Mouse (Mus musculus) CH12.LX (cell line): Measurements from ENCODE around the gene Ift74. TPM values are rescaled to one million over a fixed set of nuclear protein-coding genes. Genes with fewer than 3 reads are reported as not detected.

Experiments
- DNase-seq: peaks from one replicate; pipeline ENCODE4 v3.0.0-alpha.2; 2013; ENCODE audit errors: extremely low read depth
- H3K27ac ChIP-seq: 2 replicates; pipeline ENCODE4 v1.5.1; 2012; ENCODE audit warnings: low read depth, mild to moderate bottlenecking, control low read depth, moderate library complexity; ENCODE audit not compliant: insufficient read depth
- H3K27me3 ChIP-seq: replicated peaks from 2 replicates; pipeline ENCODE3; 2012; ENCODE audit warnings: inconsistent platforms
- H3K36me3 ChIP-seq, 2 experiments: replicated peaks in 1 of 2; 2 replicates each; pipeline versions ENCODE3 to v1.6.1; 2012; ENCODE audit warnings: inconsistent platforms in 1 of 2, low read length in 1 of 2, mild to moderate bottlenecking in 1 of 2, mixed read lengths in 1 of 2, moderate library complexity in 1 of 2; ENCODE audit not compliant: control insufficient read depth in 1 of 2, insufficient read depth in 1 of 2
- H3K4me1 ChIP-seq, 2 experiments: 2 replicates each; pipeline ENCODE4 v1.6.1; 2012; ENCODE audit warnings: inconsistent platforms in 1 of 2, moderate library complexity in 1 of 2; ENCODE audit not compliant: insufficient read depth in 2 of 2, control insufficient read depth in 1 of 2
- H3K4me2 ChIP-seq: 2 replicates; pipeline ENCODE4 v1.6.1; 2012; ENCODE audit warnings: low read depth, mild to moderate bottlenecking, control low read depth; ENCODE audit not compliant: poor library complexity, insufficient read depth, severe bottlenecking
- H3K4me3 ChIP-seq, 3 experiments: fragments of 150-350 bp in 1 of 3; sonication (generic) in 1 of 3; replicated peaks in 1 of 3; 2 replicates each; pipeline versions ENCODE3 to v1.5.1; 2011 to 2012; ENCODE audit warnings: low read depth in 2 of 3, low read length in 2 of 3, mild to moderate bottlenecking in 2 of 3, moderate library complexity in 2 of 3, control low read depth in 1 of 3, improper control_type of control experiment in 1 of 3, inconsistent platforms in 1 of 3, mixed read lengths in 1 of 3; ENCODE audit not compliant: poor library complexity in 1 of 3
- H3K79me2 ChIP-seq: replicated peaks from 2 replicates; pipeline ENCODE4 v1.6.1; 2012; ENCODE audit warnings: mild to moderate bottlenecking, moderate library complexity; ENCODE audit not compliant: control insufficient read depth, poor library complexity, insufficient read depth, severe bottlenecking; ENCODE audit errors: extremely low read depth
- H3K9ac ChIP-seq: 2 replicates; pipeline ENCODE4 v1.6.1; 2012; ENCODE audit warnings: low read depth, mild to moderate bottlenecking, control low read depth, moderate library complexity; ENCODE audit not compliant: insufficient read depth
- H3K9me3 ChIP-seq: replicated peaks from 2 replicates; pipeline ENCODE3; 2012; ENCODE audit warnings: low read length, inconsistent platforms, mixed read lengths
- BHLHE40 ChIP-seq: IDR thresholded peaks from 2 replicates; pipeline ENCODE4 v1.6.1; 2011; ENCODE audit warnings: mild to moderate bottlenecking, low read depth, low read length, improper control_type of control experiment
- CHD1 ChIP-seq: IDR thresholded peaks from 2 replicates; pipeline ENCODE4 v1.6.1; 2012; ENCODE audit warnings: low read depth, low read length, improper control_type of control experiment, inconsistent platforms
- CHD2 ChIP-seq: IDR thresholded peaks from 2 replicates; pipeline ENCODE4 v1.6.1; 2011; ENCODE audit warnings: low read length, improper control_type of control experiment
- CTCF ChIP-seq, 2 experiments: IDR thresholded peaks in 1 of 2; conservative IDR thresholded peaks in 1 of 2; 2 replicates each; pipeline ENCODE4 v1.5.1; 2011 to 2012; ENCODE audit warnings: low read depth in 2 of 2, low read length in 2 of 2, improper control_type of control experiment in 1 of 2, inconsistent platforms in 1 of 2, mild to moderate bottlenecking in 1 of 2, moderate library complexity in 1 of 2
- E2F4 ChIP-seq: IDR thresholded peaks from 2 replicates; pipeline ENCODE4 v1.6.1; 2011; ENCODE audit warnings: low read depth, low read length, improper control_type of control experiment; ENCODE audit not compliant: insufficient replicate concordance
- ELF1 ChIP-seq: IDR thresholded peaks from 2 replicates; pipeline ENCODE4 v1.6.1; 2014; ENCODE audit warnings: low read depth, mild to moderate bottlenecking, inconsistent platforms, low read length, improper control_type of control experiment
- EP300 ChIP-seq: IDR thresholded peaks from 2 replicates; pipeline ENCODE4 v1.6.1; 2011; ENCODE audit warnings: low read length, improper control_type of control experiment
- ETS1 ChIP-seq: conservative IDR thresholded peaks from 2 replicates; pipeline ENCODE4 v1.6.1; 2012; ENCODE audit warnings: low read depth, mild to moderate bottlenecking, inconsistent platforms, low read length, improper control_type of control experiment, moderate library complexity
- GABPA ChIP-seq: IDR thresholded peaks from 2 replicates; pipeline ENCODE4 v1.6.1; 2012; ENCODE audit warnings: low read depth, low read length, improper control_type of control experiment, inconsistent platforms; ENCODE audit not compliant: insufficient replicate concordance
- HCFC1 ChIP-seq: IDR thresholded peaks from 2 replicates; pipeline ENCODE4 v1.6.1; 2012; ENCODE audit warnings: low read depth, mild to moderate bottlenecking, inconsistent platforms, low read length, improper control_type of control experiment
- IRF4 ChIP-seq: IDR thresholded peaks from 2 replicates; pipeline ENCODE4 v1.6.1; 2014; ENCODE audit warnings: low read depth, mild to moderate bottlenecking, inconsistent platforms, low read length, improper control_type of control experiment
- JUN ChIP-seq: IDR thresholded peaks from 2 replicates; pipeline ENCODE4 v1.6.1; 2011; ENCODE audit warnings: low read depth, mild to moderate bottlenecking, low read length, improper control_type of control experiment, moderate library complexity; ENCODE audit not compliant: insufficient read depth
- KAT2A ChIP-seq: IDR thresholded peaks from 2 replicates; pipeline ENCODE4 v1.6.1; 2012; ENCODE audit warnings: low read length, improper control_type of control experiment, inconsistent platforms; ENCODE audit not compliant: insufficient replicate concordance
- MAFK ChIP-seq: IDR thresholded peaks from 2 replicates; pipeline ENCODE4 v1.6.1; 2011; ENCODE audit warnings: low read length, improper control_type of control experiment; ENCODE audit not compliant: insufficient replicate concordance
- MAX ChIP-seq: IDR thresholded peaks from 2 replicates; pipeline ENCODE4 v1.6.1; 2011; ENCODE audit warnings: low read length, improper control_type of control experiment
- MAZ ChIP-seq: IDR thresholded peaks from 2 replicates; pipeline ENCODE4 v1.6.1; 2012; ENCODE audit warnings: low read depth, mild to moderate bottlenecking, inconsistent platforms, low read length, improper control_type of control experiment, moderate library complexity
- MEF2A ChIP-seq: IDR thresholded peaks from 2 replicates; pipeline ENCODE4 v1.6.1; 2014; ENCODE audit warnings: low read depth, mild to moderate bottlenecking, inconsistent platforms, low read length, improper control_type of control experiment, borderline replicate concordance
- MXI1 ChIP-seq: IDR thresholded peaks from 2 replicates; pipeline ENCODE4 v1.6.1; 2011; ENCODE audit warnings: mild to moderate bottlenecking, low read depth, low read length, improper control_type of control experiment
- MYC ChIP-seq: IDR thresholded peaks from 2 replicates; pipeline ENCODE4 v1.6.1; 2011; ENCODE audit warnings: low read depth, mild to moderate bottlenecking, improper control_type of control experiment, low read length
- NELFE ChIP-seq: IDR thresholded peaks from 2 replicates; pipeline ENCODE4 v1.6.1; 2011; ENCODE audit warnings: low read depth, low read length, improper control_type of control experiment
- NRF1 ChIP-seq: IDR thresholded peaks from 2 replicates; pipeline ENCODE4 v1.6.1; 2014; ENCODE audit warnings: low read depth, mild to moderate bottlenecking, inconsistent platforms, low read length, improper control_type of control experiment, moderate library complexity
- PAX5 ChIP-seq: IDR thresholded peaks from 2 replicates; pipeline ENCODE4 v1.6.1; 2012; ENCODE audit warnings: low read length, inconsistent platforms, mixed read lengths
- POLR2A ChIP-seq: IDR thresholded peaks from 2 replicates; pipeline ENCODE4 v1.6.1; 2011; ENCODE audit warnings: low read depth, mild to moderate bottlenecking, improper control_type of control experiment, low read length
- POLR2AphosphoS2 ChIP-seq: IDR thresholded peaks from 2 replicates; pipeline ENCODE4 v1.6.1; 2011; ENCODE audit warnings: low read depth, low read length, improper control_type of control experiment
- RAD21 ChIP-seq: IDR thresholded peaks from 2 replicates; pipeline ENCODE4 v1.6.1; 2011; ENCODE audit warnings: low read depth, mild to moderate bottlenecking, low read length, improper control_type of control experiment, moderate library complexity
- SIN3A ChIP-seq: IDR thresholded peaks from 2 replicates; pipeline ENCODE4 v1.6.1; 2012; ENCODE audit warnings: low read length, improper control_type of control experiment, inconsistent platforms
- SMC3 ChIP-seq: IDR thresholded peaks from 2 replicates; pipeline ENCODE4 v1.6.1; 2011; ENCODE audit warnings: low read depth, low read length, improper control_type of control experiment
- TBP ChIP-seq: conservative IDR thresholded peaks from 2 replicates; pipeline ENCODE4 v1.6.1; 2011; ENCODE audit warnings: low read depth, low read length, improper control_type of control experiment
- TCF12 ChIP-seq: IDR thresholded peaks from 2 replicates; pipeline ENCODE4 v1.6.1; 2014; ENCODE audit warnings: low read depth, mild to moderate bottlenecking, inconsistent platforms, low read length, improper control_type of control experiment
- USF1 ChIP-seq: IDR thresholded peaks from 2 replicates; pipeline ENCODE4 v1.6.1; 2014; ENCODE audit warnings: low read depth, mild to moderate bottlenecking, inconsistent platforms, low read length, improper control_type of control experiment
- USF2 ChIP-seq: conservative IDR thresholded peaks from 2 replicates; pipeline ENCODE4 v1.6.1; 2011; ENCODE audit warnings: low read depth, low read length, improper control_type of control experiment
- ZC3H11A ChIP-seq: IDR thresholded peaks from 2 replicates; pipeline ENCODE4 v1.6.1; 2012; ENCODE audit warnings: low read depth, mild to moderate bottlenecking, inconsistent platforms, low read length, improper control_type of control experiment
- ZKSCAN1 ChIP-seq: IDR thresholded peaks from 2 replicates; pipeline ENCODE4 v1.6.1; 2012; ENCODE audit warnings: low read depth, inconsistent platforms, low read length, improper control_type of control experiment, borderline replicate concordance
- ZMIZ1 ChIP-seq: IDR thresholded peaks from 2 replicates; pipeline ENCODE4 v1.6.1; 2012; ENCODE audit warnings: low read depth, mild to moderate bottlenecking, inconsistent platforms, low read length, improper control_type of control experiment
- ZNF384 ChIP-seq: IDR thresholded peaks from 2 replicates; pipeline ENCODE4 v1.6.1; 2012; ENCODE audit warnings: low read depth, low read length, improper control_type of control experiment, inconsistent platforms
- dilution Hi-C: fragments of 300-500 bp; cut with MboI; formaldehyde crosslinking; loops from 2 replicates; pipeline ENCODE4 v1.14.3; 2020; ENCODE audit warnings: low sequenced_read_pairs; ENCODE audit not compliant: extremely low pct_unique_long_range_greater_than_20kb, extremely low pct_ligation_motif_present
- in situ Hi-C: fragments of 300-500 bp; cut with MboI; formaldehyde crosslinking; loops from 3 replicates; pipeline ENCODE4 v1.14.3; 2019; ENCODE audit warnings: low sequenced_read_pairs, low pct_ligation_motif_present, low pct_unique_long_range_greater_than_20kb, mixed read lengths
- polyA plus RNA-seq: library from polyadenylated mRNA; unstranded; fragments of >175 nt; gene quantifications from 2 replicates; pipeline ENCODE4 v1.2.1, GENCODE M21; 2012; ENCODE audit warnings: low read depth; ENCODE audit not compliant: insufficient read length
- total RNA-seq, 2 experiments: library from RNA; depleted of rRNA; stranded (reverse); fragments of 300-350 nt in 1 of 2; fragments of >200 nt in 1 of 2; gene quantifications; 2 replicates each; pipeline ENCODE4 v1.2.3; 2012 to 2014

The Ift74 gene
- 5.9 and 7.8 TPM in 2 replicates for total RNA-seq (2012; rRNA removed)
- 15.0 and 16.7 TPM in 2 replicates for total RNA-seq (2014; rRNA removed)
- polyA plus RNA-seq: 12.1 and 12.5 TPM in 2 replicates

DNA sequence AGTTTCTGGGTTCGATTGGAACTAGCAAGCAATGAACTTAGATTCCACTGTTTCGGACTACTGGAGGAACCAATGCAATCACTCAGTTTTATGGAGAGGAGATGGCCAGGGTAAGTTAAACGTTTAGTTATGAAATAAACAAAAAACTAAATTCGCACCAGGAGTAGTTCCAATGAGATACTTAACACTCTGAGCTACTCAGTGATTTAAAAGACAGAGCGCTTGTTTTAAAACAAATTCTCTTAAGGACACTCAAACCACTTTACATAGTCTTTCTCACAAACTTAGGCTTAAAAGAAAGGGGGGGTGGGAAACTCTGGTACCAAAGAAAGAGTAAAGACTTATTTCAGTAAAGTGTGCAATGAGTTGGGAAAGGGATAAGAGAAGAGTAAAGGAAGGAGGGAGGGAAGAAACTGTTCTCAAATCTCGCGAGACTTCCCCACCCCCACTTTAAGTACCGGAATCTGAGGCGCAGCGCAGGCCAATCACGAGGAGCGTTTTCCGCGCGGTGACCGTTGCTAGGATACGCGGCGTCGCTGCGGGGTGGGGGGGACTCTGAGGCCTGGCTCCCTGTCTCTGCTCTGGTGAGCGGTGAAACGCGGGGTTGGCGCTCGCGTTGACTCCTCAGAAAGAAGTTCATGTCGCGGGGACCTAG is at the start of gene Ift74:
TSS of gene Ift74 (plus strand) at position 520 of the 655 bp plus-strand sequence.
- TF ChIP-seq NELFE: peak; percentile 75; the same call in 1 of the 2 replicates
- TF ChIP-seq MAFK: no peak
- TF ChIP-seq CHD2: peak; percentile 99
- peak; percentile 38; the same call in 1 of the 2 replicates for TF ChIP-seq KAT2A
- TF ChIP-seq MAZ: 0 out of 2 replicates have a peak, but pooled peaks have one; percentile 51
- no peak for TF ChIP-seq ZKSCAN1
- peak; percentile 92 for TF ChIP-seq SIN3A
- TF ChIP-seq NRF1: 0 out of 2 replicates have a peak, but pooled peaks have one; percentile 56
- TF ChIP-seq POLR2AphosphoS2: peak; percentile 88
- TF ChIP-seq IRF4: no peak
- peak; percentile 82 for TF ChIP-seq ELF1
- TF ChIP-seq GABPA: no peak
- TF ChIP-seq EP300: no peak
- TF ChIP-seq PAX5: no peak
- 0 out of 2 replicates have a peak, but pooled peaks have one; percentile 10 for TF ChIP-seq MYC
- peak; percentile 94 for TF ChIP-seq TBP
- TF ChIP-seq JUN: no peak
- TF ChIP-seq MAX: no peak
- TF ChIP-seq RAD21: no peak
- TF ChIP-seq CTCF (conservative IDR thresholded peaks at IDR 0.05 in 1 of 2, IDR thresholded peaks at IDR 0.05 in 1 of 2; ENCODE audit: low read depth in 2 of 2, low read length in 2 of 2): no peak
- peak; percentile 76 for TF ChIP-seq POLR2A
- peak; percentile 45 for TF ChIP-seq TCF12
- TF ChIP-seq ZNF384: no peak
- TF ChIP-seq MEF2A: no peak
- TF ChIP-seq USF2: no peak
- 0 out of 2 replicates have a peak, but pooled peaks have one; percentile 67 for TF ChIP-seq E2F4
- no peak for TF ChIP-seq USF1
- no peak for TF ChIP-seq ETS1
- TF ChIP-seq ZMIZ1: peak; percentile 57; the same call in 1 of the 2 replicates
- no peak for TF ChIP-seq BHLHE40
- no peak for TF ChIP-seq ZC3H11A
- peak; percentile 75 for TF ChIP-seq HCFC1
- no peak for TF ChIP-seq SMC3
- TF ChIP-seq CHD1: no peak
- TF ChIP-seq MXI1: peak; percentile 84; the same call in 1 of the 2 replicates
- no peaks in the 10 kb centered on the region for H3K9me3 ChIP-seq
- H3K9ac ChIP-seq: peak within 1 kb of the TSS; percentile 90
- peak within 1 kb of the TSS; percentile 60 to 97 (median 86) for H3K4me3 ChIP-seq
- H3K4me2 ChIP-seq: peak within 1 kb of the TSS; percentile 83
- no peaks in the 10 kb centered on the region for H3K36me3 ChIP-seq
- H3K27ac ChIP-seq: no peak within 1 kb of the TSS
- in situ Hi-C loops (no loop called here), dilution Hi-C loops (no loop called here)
- H3K27me3 ChIP-seq: no peaks in the 10 kb centered on the region
- no peaks in the 10 kb centered on the region for H3K79me2 ChIP-seq
- peaks cover 0 to 19% of the 10 kb centered on the region in 2 experiments; a peak in 2 of 4 replicates for H3K4me1 ChIP-seq
- peak; percentile 95 for DNase-seq
